Mouse (Mus musculus): Measurements from ENCODE around the gene Stard10.

- TF ChIP-seq CTCF (IDR thresholded peaks at IDR 0.05; ENCODE audit: insufficient read depth, low read length), result no peak
- no peak for TF ChIP-seq POLR2A (IDR thresholded peaks at IDR 0.05; ENCODE audit: borderline replicate concordance, extremely low read depth, low read depth, low read length)
These were observed 21.4 kb upstream of the Stard10 start for GRCm38 (mm10) chr7:101295438-101295837.

Measured in lung, adult 2 months (tissue).